Mouse (Mus musculus) midbrain, embryonic 13.5 days (tissue): ENCODE data around the gene Ano6. TPM values are rescaled to one million over a fixed set of nuclear protein-coding genes. Genes with fewer than 3 reads are reported as not detected.

Source experiments
- ATAC-seq: fragments of 200-750 bp; cut with Nextera tagmentation; 2 replicates; pipeline ENCODE4 v1.8.0; 2017; ENCODE audit warnings: mild to moderate bottlenecking, moderate TSS enrichment, moderate library complexity
- H3K27ac ChIP-seq: fragments of 300-500 bp; sonication (generic); 2 replicates; pipeline ENCODE4 v1.5.1; 2015; ENCODE audit warnings: inconsistent platforms, mild to moderate bottlenecking, moderate library complexity
- H3K27me3 ChIP-seq: fragments of 300-500 bp; sonication (generic); 2 replicates; pipeline ENCODE4 v1.6.1; 2015; ENCODE audit warnings: mild to moderate bottlenecking, inconsistent platforms
- H3K36me3 ChIP-seq: fragments of 300-500 bp; sonication (generic); 2 replicates; pipeline ENCODE4 v1.6.1; 2015; ENCODE audit warnings: mild to moderate bottlenecking, inconsistent platforms
- H3K4me1 ChIP-seq: fragments of 300-500 bp; sonication (generic); replicated peaks from 2 replicates; pipeline ENCODE4 v1.6.1; 2015; ENCODE audit warnings: inconsistent platforms
- H3K4me2 ChIP-seq: fragments of 300-500 bp; sonication (generic); replicated peaks from 2 replicates; pipeline ENCODE4 v1.6.1; 2015; ENCODE audit warnings: moderate library complexity, mild to moderate bottlenecking, inconsistent platforms
- H3K4me3 ChIP-seq: fragments of 300-500 bp; sonication (generic); replicated peaks from 2 replicates; pipeline ENCODE4 v1.5.1; 2015; ENCODE audit warnings: mild to moderate bottlenecking, inconsistent platforms
- H3K9ac ChIP-seq: fragments of 300-500 bp; sonication (generic); replicated peaks from 2 replicates; pipeline ENCODE4 v1.6.1; 2015; ENCODE audit warnings: mild to moderate bottlenecking, inconsistent platforms
- H3K9me3 ChIP-seq: fragments of 300-500 bp; sonication (generic); 2 replicates; pipeline ENCODE4 v1.6.1; 2016; ENCODE audit warnings: mild to moderate bottlenecking, inconsistent platforms
- WGBS: fragments of 180-500 bp; shearing (Covaris S2); methylation state at CpG from one replicate; pipeline ENCODE4 v1.1.7; 2015; 5-methylcytosine and 5-hydroxymethylcytosine counted together
- polyA plus RNA-seq: library from polyadenylated mRNA; unstranded; fragments of >200 nt; fragmentation: Nextera tagmentation; extraction: Ambion mirVana; gene quantifications from 2 replicates; pipeline ENCODE4 v1.2.1, GENCODE M21; 2015

Gene Ano6
- polyA plus RNA-seq, 1 experiment from 2014 or later = 26.8 TPM

DNA sequence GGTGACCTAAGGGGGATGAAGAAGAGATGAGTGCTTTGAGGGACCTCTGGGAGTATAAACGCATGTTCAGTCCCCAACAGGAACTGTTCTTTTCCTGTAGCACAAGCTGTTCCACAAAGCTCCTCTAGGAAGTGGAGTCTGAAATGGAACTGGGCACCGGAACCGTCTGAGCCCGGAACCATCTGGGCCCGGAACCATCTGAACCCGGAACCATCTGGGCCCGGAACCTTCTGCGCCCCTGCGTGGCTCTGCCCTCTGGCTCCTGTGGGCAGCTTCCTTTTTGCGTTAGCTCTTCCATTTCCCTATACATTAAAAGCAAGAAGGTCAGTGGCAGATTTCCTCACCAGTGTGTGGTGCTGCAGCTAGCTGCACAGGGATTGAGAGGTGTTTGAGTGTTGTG lies 85.3 kb downstream of the Ano6 start:
- H3K9me3 ChIP-seq = no peaks in the 10 kb centered on the region
- 93% methylated on average over 10 of the region's 10 CpGs for WGBS
- H3K4me1 ChIP-seq = peaks cover 6% of the 10 kb centered on the region
- H3K4me3 ChIP-seq = no peak overlapping the region
- no peak for ATAC-seq
- no peaks in the 10 kb centered on the region for H3K27me3 ChIP-seq
- H3K36me3 ChIP-seq = no peaks in the 10 kb centered on the region
- no peak overlapping the region for H3K4me2 ChIP-seq
- no peak overlapping the region for H3K9ac ChIP-seq
- no peak overlapping the region for H3K27ac ChIP-seq

DNA sequence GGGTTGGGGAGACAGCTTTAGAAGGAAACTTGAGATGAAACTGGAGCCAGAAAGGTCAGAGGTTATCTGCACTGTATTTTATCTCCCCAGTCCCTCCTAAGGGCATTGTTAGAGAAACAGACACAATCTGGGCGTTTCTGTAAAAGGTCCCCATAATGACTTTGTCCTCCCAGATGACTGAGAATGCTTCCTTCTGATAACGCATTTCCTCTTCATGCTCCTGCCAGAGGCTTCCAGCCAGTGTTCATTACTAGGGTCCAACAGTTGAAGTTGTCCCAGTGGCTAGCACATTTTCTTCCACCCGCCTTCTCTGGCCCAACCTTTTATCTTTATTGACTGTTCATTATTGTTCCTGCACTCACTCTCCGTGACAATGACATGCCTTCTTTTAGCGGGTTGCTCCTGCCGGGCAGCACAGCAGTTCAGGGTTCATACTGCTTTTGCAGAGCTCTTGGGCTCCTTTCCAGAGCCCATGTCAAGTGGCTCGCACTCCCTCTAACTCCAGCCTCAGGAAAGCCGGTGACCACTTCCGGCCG lies 90.0 kb downstream of the Ano6 start:
- WGBS = 59% methylated on average over 10 of the region's 10 CpGs
- Histone ChIP-seq H3K27ac (no peak overlapping the region), H3K36me3 (no peaks in the 10 kb centered on the region), H3K27me3 (no peaks in the 10 kb centered on the region), H3K4me2 (no peak overlapping the region), H3K9ac (no peak overlapping the region), H3K4me1 (peaks cover 7% of the 10 kb centered on the region), H3K9me3 (no peaks in the 10 kb centered on the region), H3K4me3 (no peak overlapping the region)
- ATAC-seq = 0 out of 2 replicates have a peak, but pooled peaks have one; percentile 14

DNA sequence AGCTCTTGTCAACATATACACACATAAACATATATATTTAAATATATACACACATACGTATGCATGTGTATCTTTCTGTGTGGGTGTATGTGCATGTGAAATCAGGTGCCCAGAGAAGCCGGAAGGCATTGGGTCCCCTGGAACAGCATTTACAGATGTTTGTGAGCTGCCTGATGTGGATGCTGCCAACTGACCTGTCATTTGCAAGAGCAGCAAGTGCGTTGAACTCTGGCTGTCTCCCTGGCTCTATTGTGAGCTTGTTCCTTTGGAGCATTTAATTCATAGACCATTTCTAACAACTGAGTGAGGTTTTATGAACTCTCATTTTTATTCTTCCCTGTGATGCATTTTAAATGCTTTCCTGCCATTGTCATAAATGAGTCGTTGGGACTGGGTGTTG lies 91.8 kb downstream of the Ano6 start:
- H3K4me2 ChIP-seq = no peak overlapping the region
- no peak overlapping the region for H3K27ac ChIP-seq
- WGBS = 91% methylated on average over 4 of the region's 4 CpGs
- no peak for ATAC-seq
- no peak overlapping the region for H3K9ac ChIP-seq
- no peaks in the 10 kb centered on the region for H3K9me3 ChIP-seq
- H3K4me1 ChIP-seq = peaks cover 22% of the 10 kb centered on the region
- no peak overlapping the region for H3K4me3 ChIP-seq
- H3K36me3 ChIP-seq = no peaks in the 10 kb centered on the region
- no peaks in the 10 kb centered on the region for H3K27me3 ChIP-seq

DNA sequence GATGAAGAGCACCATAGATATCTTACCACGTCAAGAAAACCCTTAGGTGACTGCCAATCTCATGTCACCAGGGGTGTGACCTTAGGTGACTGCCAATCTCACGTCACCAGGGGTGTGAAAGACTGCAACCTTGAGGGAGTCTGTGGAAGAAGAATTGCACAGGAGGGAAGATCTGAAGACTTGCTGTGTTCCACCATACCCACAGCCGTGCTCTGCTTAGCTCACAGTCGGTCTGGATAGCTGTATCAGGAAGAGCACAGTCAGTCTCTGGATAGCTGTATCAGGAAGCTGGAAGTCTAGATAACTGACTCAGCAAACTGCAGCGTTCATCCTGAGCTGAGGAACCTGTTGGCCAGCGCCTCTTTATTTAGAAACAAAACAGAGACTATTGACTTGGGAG lies 92.9 kb downstream of the Ano6 start:
- no peak for ATAC-seq
- no peak overlapping the region for H3K9ac ChIP-seq
- 77% methylated on average over 6 of the region's 6 CpGs for WGBS

DNA sequence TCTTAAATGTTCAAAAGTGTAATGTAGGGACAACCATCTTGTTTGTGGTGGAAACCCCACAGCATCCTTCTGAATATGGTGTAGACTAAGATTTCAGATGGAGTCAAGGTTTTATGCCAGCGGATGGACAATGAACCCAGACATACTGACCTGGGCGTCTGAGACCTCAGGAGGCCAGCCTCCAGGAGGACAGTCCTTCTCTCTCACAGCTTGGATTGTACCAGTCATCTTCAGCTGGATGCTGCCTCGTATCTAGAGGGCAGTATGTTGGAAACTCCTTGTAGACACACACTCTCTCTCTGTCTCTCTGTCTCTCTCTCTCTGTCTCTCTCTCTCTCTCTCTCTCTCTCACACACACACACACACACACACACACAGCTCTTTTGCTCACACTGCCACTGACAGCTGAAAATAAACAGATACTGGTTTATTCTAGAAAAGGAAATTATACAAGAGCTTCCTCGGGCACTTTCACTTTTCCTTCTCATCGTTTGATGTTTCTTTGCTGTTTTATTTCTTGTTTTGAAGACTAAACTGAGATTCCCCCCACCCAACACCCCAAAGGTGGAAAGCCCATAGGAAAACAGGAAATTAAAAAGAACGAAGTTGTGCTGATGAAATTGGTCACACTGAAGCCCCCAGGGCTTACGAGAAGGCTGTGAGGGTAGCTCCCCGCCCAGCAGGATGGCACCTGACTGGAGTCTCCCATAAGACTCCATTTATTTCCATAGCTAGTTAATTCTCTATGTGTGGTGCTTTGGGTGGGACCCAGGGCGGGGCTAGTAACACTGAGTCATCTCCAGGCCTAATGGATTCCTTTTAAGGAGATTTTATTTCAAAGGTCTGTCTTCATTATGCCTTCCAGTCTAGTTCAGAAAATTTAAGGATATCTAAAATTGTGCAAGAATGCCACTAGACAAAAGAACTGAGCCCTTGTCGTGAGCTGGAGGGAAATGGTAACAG lies 94.3 kb downstream of the Ano6 start:
- Histone ChIP-seq H3K27ac (no peak overlapping the region), H3K36me3 (0 out of 2 replicates have a peak, but pooled peaks cover 2% of the 10 kb centered on the region), H3K27me3 (no peaks in the 10 kb centered on the region), H3K4me3 (no peak overlapping the region), H3K4me1 (peaks cover 39% of the 10 kb centered on the region), H3K9me3 (no peaks in the 10 kb centered on the region), H3K9ac (no peak overlapping the region), H3K4me2 (no peak overlapping the region)
- 92% methylated on average over 10 of the region's 10 CpGs for WGBS
- no peak for ATAC-seq

More for the DNA sequence above, 92.9 kb downstream of the Ano6 start:
- Histone ChIP-seq H3K4me3 (no peak overlapping the region), H3K4me1 (peaks cover 34% of the 10 kb centered on the region), H3K27ac (no peak overlapping the region), H3K27me3 (no peaks in the 10 kb centered on the region), H3K9me3 (no peaks in the 10 kb centered on the region), H3K36me3 (no peaks in the 10 kb centered on the region), H3K4me2 (no peak overlapping the region)

DNA sequence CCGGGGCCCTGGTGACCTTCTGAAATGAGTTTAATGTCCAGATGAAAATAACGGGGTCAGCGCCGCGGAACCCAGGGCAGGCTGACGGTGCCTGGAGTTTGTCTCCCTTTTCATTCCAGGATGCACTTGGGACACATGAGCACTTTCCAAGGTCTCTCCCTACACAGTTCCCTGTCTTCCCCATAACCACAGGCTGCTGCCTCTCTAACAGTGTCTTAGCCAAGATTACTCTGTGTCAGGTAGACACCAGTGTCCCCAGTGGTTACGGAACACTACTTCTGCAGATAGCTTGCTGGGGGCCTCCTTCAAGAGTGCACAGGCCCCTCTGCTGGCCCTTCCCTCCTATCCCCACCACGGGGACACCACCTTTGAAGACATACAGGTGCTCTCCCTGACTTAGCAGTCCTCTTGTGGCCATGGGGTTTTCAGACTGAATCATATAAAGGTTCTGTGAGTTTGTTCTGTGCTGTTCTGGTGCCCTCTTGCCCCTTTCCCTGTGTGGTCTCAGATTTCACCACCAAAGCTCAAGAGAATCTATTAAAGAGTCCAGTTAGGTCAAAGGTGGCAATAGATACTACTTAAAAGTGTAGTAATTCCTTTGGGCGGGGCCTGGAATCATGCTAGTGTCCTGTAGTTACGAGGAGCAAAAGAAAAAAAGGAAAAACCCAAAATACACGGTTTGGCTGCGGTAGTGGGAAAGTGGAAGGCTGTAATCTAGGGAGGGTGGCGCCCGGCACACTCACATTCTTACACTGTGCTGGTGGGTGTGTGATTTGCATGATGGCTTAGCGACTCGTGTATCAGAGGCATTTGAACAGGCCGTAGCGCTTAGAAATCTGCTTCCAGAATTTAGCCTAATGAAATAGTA lies 95.5 kb downstream of the Ano6 start:
- H3K27me3 ChIP-seq = no peaks in the 10 kb centered on the region
- 80% methylated on average over 18 of the region's 18 CpGs for WGBS
- 0 out of 2 replicates have a peak, but pooled peaks cover 4% of the 10 kb centered on the region for H3K36me3 ChIP-seq
- H3K4me2 ChIP-seq = no peak overlapping the region
- H3K9me3 ChIP-seq = no peaks in the 10 kb centered on the region
- ATAC-seq = 0 out of 2 replicates have a peak, but pooled peaks have one; percentile 48
- H3K27ac ChIP-seq = no peak overlapping the region
- H3K9ac ChIP-seq = no peak overlapping the region
- H3K4me1 ChIP-seq = peaks cover 32% of the 10 kb centered on the region
- no peak overlapping the region for H3K4me3 ChIP-seq

DNA sequence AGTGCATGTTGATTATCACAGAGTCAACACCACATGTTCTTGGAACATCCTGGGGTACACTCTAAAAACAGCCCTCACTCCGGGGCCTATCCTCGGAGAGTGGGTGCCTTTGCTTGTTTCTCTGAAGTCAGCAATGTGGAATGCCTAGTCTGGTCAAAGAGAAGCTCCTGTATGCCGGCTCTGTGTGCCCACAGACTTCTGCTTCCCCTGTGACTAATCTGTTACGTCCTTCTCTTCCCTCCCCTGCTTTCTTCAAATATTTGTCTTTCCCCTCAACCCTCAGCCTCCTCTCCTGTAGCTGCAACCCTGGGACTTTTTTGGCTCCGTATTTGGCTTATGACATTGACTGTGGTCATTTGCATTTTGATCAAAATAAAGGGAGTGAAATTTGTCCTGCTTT lies 96.7 kb downstream of the Ano6 start:
- no peak overlapping the region for H3K4me2 ChIP-seq
- H3K9me3 ChIP-seq = no peaks in the 10 kb centered on the region
- 0 out of 2 replicates have a peak, but pooled peaks cover 4% of the 10 kb centered on the region for H3K36me3 ChIP-seq
- WGBS = 50% methylated on average over 5 of the region's 5 CpGs
- no peak overlapping the region for H3K4me3 ChIP-seq
- H3K27ac ChIP-seq = peak overlapping the region; percentile 48
- no peak overlapping the region for H3K9ac ChIP-seq
- peaks cover 32% of the 10 kb centered on the region for H3K4me1 ChIP-seq
- ATAC-seq = no peak
- no peaks in the 10 kb centered on the region for H3K27me3 ChIP-seq

DNA sequence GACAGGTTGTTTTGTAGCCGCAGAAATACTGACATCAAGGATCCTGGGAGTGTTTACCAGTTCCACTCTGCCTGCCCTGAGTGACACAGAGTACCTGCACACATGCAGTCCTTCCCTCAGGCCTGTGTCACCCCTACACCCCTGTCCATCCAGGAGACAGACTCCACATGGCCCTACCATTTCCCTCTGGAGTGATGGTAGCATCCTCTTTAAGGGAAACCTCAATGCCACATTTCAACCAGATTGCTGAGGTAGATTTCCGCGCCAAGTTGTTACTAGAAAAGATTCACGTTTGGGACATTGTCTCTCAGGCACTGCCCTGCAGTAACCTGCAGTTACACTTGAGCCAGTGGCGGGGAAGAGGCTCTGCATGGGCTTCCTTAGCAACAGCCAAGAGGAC lies 97.9 kb downstream of the Ano6 start:
- no peaks in the 10 kb centered on the region for H3K9me3 ChIP-seq
- peak overlapping the region; percentile 40; the same call in 1 of the 2 replicates for H3K27ac ChIP-seq
- H3K4me1 ChIP-seq = peaks cover 32% of the 10 kb centered on the region
- no peak overlapping the region for H3K9ac ChIP-seq
- H3K4me3 ChIP-seq = no peak overlapping the region
- H3K4me2 ChIP-seq = no peak overlapping the region
- WGBS = 89% methylated on average over 5 of the region's 5 CpGs
- no peaks in the 10 kb centered on the region for H3K27me3 ChIP-seq
- H3K36me3 ChIP-seq = 0 out of 2 replicates have a peak, but pooled peaks cover 4% of the 10 kb centered on the region
- no peak for ATAC-seq

DNA sequence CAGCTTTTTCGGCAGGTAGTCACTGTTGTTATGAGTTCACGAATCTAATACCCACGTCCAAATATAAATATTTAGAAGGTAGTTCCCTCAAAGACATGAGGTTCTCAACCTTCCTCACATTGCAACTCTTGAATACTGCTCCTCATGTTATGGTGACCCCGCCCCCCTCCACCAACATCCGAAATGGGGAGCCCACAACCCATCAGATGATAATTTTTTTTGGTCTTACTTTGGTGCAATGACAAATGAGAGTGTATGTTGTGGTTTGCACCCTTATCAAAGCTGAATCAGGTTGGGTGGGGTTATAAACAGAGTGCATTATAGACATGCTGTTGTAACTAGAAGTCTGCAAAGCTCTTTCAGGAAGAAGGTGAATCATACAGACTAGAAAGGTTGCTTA lies 99.7 kb downstream of the Ano6 start:
- Histone ChIP-seq H3K4me3 (no peak overlapping the region), H3K4me1 (peaks cover 32% of the 10 kb centered on the region), H3K4me2 (no peak overlapping the region), H3K27ac (no peak overlapping the region), H3K9me3 (no peaks in the 10 kb centered on the region), H3K27me3 (no peaks in the 10 kb centered on the region), H3K9ac (no peak overlapping the region), H3K36me3 (0 out of 2 replicates have a peak, but pooled peaks cover 10% of the 10 kb centered on the region)
- WGBS = 97% methylated on average over 5 of the region's 5 CpGs
- no peak for ATAC-seq

DNA sequence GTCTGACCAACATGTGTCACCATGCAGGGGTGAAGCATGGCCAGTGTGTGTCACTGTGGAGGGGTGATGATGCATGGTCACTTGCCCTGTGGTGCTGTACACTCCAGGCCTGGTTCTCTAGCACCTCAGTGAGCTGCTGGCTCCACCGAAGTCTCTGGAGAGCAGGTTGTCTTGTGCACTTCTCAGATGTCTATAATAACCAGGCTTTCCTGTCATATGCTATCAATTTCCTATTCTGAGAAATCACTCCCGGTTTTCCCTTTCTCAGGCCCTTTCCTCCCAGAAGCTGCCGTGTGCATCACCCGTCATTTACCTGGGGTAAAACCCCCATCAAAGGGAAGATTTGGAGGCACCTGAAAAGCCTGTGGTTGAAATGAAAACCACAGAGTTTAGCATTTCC lies 101.5 kb downstream of the Ano6 start:
- no peak for ATAC-seq
- no peak overlapping the region for H3K4me3 ChIP-seq
- H3K4me1 ChIP-seq = peaks cover 20% of the 10 kb centered on the region
- 87% methylated on average over 4 of the region's 4 CpGs for WGBS
- no peak overlapping the region for H3K4me2 ChIP-seq
- H3K9ac ChIP-seq = no peak overlapping the region
- H3K9me3 ChIP-seq = no peaks in the 10 kb centered on the region
- no peak overlapping the region for H3K27ac ChIP-seq
- H3K27me3 ChIP-seq = no peaks in the 10 kb centered on the region
- H3K36me3 ChIP-seq = 0 out of 2 replicates have a peak, but pooled peaks cover 10% of the 10 kb centered on the region

DNA sequence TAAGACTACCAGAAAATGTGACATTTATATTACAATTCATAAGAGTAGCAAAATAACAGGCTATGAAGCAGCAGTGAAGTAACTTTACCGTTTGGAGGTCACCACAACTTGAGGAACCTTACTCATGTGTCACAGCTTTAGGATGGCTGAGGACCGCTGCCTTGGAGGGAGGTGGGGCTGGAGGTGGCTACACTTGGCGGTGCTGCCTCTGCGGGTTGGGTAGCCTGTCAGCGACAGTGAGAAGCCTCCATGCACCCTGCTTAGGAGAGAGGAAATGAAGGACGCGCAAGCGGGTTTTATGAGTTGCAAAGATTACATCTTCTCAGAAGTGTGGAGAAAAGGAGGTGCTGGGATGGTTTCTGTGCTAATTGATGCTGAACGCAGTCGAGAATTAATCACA lies 102.3 kb downstream of the Ano6 start:
- 77% methylated on average over 10 of the region's 10 CpGs for WGBS
- H3K27ac ChIP-seq = no peak overlapping the region
- no peak overlapping the region for H3K4me3 ChIP-seq
- no peaks in the 10 kb centered on the region for H3K9me3 ChIP-seq
- ATAC-seq = no peak
- 0 out of 2 replicates have a peak, but pooled peaks cover 10% of the 10 kb centered on the region for H3K36me3 ChIP-seq
- H3K4me1 ChIP-seq = peaks cover 12% of the 10 kb centered on the region
- H3K27me3 ChIP-seq = no peaks in the 10 kb centered on the region
- H3K9ac ChIP-seq = no peak overlapping the region
- H3K4me2 ChIP-seq = no peak overlapping the region
